Mouse (Mus musculus) v-Abl transformed pro-B cells (cell line): Measurements from ENCODE around the gene Bcas1.

ENCODE experiments used
- in situ Hi-C, 2 experiments: fragments of 400-800 bp; cut with MboI; formaldehyde crosslinking; loops; one replicate each; pipeline ENCODE4 v1.15.1; 2025; ENCODE audit not compliant: unreplicated experiment in 2 of 2

Gene Bcas1

DNA sequence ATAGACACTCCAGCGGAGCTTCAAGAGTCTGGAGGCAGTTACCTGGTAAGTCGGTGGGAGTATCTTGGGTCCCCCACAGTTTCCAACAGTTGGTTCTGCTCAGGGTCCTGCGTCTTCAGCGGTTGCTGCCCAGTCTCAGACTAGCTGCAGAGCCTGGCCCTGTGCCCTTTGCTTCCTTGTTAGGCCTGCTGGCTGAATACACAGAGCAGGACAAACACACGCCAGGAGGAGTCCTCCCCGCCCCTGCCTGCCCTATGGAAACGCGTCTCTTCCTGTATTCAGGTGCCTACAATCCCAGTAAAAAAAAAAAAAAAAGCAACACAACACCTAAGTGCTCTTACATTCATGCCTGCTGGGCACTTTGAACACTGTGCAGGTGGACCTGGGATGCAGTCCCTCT is at the start of gene Bcas1:
Bcas1 (minus strand) TSS at position 142 of the 400 bp plus-strand sequence.
- in situ Hi-C loops, result loop anchor here in 1 of 2 experiments (25.0 kb wide), 1 partner anchor 435 kb away; no protein-coding TSS in a partner anchor

- in situ Hi-C loops, result no loop called here
These were observed 49.0 kb upstream of the Bcas1 start for GRCm38 (mm10) chr2:170476643-170477042.

- in situ Hi-C loops, result no loop called here
These were observed 48.6 kb upstream of the Bcas1 start for GRCm38 (mm10) chr2:170476215-170476614.

GRCm38 (mm10) chr2:170475164-170475563 is 47.5 kb upstream of the Bcas1 start:
- in situ Hi-C loops, result no loop called here

DNA sequence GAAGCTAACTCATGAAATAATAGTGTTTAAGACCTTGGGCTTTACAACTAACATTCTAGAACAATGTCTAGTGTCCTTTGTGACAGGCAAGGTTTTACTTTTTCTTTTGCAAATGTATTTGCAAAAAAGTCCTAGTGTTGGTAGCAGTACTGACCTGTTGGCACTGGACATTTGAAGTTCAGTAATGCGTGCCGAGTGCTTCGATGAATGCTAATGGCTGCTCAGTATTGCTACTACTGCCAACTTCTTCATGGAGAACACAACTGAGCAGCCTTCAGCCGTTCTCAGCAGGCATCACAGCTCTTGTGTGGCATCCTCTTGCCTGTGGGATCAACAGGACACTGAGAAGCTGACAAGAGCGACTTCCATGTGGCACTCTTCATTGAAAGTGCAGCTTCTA is 46.5 kb upstream of the Bcas1 start:
- in situ Hi-C loops, result no loop called here

DNA sequence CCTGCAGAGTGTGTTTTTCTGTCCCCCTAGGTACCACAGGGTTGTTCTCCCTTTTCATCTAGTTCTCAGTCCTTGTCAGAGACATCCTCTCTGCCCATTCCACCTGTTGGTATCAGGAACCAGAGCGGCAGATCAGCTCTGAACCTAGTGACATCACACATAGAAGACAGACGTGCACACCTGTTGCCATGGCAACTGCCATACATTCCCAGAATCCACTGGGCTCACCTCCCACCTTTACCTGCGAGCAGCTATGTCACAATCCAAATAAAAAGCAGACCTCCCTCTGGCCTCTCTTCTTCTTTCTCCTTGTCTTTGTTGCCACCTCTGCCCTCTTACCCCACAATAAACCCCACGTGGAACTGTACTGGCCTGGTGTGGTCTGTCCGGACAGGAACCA is 42.9 kb upstream of the Bcas1 start:
- in situ Hi-C loops, result no loop called here

DNA sequence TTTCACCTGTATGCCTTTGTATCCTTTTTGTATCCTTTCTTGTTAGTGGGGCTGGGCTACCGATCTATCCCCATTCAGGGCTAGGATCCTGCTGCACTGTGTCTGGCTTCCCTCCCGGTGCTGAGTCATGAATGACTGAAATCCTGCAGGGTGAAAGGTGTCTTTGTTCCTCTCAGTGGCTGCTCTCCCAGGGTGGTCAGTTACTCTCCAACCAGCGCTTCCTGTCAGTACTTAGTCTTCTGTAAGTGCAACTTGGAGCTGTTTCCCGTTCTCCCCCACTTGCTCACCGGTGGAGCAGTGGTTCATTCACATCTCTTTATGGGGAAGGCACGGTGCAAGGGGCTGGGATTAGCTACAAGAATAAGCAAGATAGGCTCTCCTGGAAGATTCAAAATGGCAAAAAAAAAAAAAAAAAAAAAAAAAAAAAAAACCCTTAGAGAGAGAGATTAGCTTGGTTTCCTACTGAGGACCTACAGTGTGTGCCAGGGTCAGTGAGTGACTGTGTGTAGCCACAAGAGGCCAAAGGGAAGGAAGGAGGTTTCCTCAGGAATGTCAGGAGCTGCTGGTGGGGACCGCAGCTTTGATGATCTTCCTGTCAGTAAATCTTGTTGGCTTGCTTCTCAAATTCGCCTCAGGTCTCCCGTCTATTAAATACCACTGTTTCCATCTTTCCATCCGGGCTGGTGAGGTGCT is 42.1 kb upstream of the Bcas1 start:
- in situ Hi-C loops, result no loop called here

DNA sequence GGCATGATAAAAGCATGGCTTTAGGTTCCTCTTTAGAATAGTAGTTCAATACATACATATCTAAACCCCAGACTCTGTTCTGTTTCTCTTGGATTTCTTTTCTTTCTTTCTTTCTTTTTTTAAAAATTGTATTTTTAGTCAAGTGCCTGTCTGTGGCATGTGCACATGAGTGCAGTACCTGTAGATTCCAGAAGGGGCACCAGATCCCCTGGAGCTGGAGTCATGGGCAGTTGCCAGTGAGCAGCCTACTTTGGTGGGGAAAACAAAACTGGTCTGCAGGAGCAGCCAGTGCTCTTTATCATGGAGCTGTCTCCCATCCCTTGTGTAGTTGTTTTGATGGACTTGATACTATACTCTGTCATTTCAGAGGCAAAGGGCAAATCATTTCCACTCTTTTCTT is 40.4 kb upstream of the Bcas1 start:
- in situ Hi-C loops, result no loop called here

DNA sequence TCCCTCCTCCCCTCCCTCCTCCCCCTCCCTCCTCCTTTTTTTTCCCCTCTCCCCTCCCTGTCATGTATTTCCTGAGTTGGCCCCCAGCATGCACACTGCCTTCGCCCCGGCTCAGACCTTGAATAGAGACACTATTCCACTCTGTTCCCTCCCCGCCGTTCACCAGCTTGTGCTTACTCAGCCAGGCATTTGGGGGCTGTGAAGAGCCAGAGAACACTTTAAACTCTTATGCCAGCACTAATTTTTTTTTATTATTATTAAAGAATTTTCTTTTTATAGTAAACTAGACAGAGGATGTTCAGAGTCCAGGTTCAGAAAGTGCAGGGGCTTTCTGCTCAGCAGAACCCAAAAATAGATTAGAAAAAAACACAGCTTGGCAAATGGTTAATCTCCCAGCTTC is 37.2 kb upstream of the Bcas1 start:
- in situ Hi-C loops, result no loop called here

DNA sequence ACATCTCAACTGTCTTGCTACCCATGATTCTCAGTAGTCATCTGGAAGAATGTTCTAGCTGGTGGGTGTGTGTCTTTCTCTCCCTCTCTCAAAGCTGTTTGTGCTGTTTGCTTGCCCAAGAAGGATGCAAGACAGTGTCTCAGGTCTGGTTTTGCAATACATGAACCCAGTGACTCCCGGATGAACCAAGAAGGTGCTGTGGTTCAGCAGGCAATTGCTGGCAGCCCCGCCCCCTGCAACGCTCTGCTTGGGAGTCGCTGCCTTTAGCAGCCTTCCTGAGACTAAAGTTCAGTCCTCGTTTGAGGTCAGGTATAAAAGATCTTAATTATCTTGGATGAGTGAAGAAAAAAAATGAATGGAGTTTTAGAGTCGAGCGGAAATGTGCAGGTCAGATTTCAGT is 34.0 kb upstream of the Bcas1 start:
- in situ Hi-C loops, result no loop called here

DNA sequence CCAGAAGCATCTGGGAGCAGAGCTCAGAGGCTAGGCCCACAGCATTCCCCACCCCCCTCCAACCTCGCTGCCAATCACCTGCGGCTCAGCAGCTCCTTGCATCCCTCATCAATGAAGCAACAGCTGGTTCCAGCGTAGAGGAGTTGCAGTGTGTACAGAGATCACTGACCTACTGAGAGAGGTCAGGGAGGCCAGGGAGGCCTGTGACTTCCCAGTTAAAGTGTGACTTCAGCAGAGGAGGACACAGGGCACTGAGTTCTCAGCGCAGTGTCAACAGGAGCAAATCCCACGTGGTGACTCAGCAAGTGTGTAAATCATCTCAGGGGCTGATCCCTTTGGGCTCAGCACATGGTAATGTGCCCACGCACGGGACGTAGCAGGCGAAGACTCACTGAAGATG is 32.2 kb upstream of the Bcas1 start:
- in situ Hi-C loops, result no loop called here

DNA sequence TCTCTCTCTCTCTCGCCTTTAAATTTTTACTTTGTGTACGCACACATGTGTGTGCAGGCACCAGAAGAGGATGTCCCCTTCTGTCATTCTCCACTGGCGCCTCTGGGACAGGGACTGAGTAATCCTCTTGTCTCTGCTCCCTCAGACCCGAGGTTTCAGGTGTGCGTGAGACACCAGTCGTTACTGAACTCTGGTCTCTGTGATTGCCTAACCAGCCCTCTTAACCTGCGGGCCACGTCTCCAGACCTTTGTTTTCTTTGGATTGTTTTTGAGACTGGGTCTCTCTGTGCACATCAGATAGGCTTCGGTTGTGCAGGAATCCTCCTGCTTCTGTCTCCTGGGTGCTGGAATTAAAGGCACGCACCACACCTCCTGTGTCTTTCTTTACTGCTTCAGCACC is 31.5 kb upstream of the Bcas1 start:
- in situ Hi-C loops, result no loop called here

- in situ Hi-C loops, result loop anchor here (5.0 kb wide), 2 partner anchors 53 to 418 kb away; no protein-coding TSS in a partner anchor
These were observed 26.2 kb upstream of the Bcas1 start for GRCm38 (mm10) chr2:170453809-170454208.

GRCm38 (mm10) chr2:170450933-170451332 is 23.3 kb upstream of the Bcas1 start:
- in situ Hi-C loops, result loop anchor here (5.0 kb wide), 2 partner anchors 56 to 421 kb away; no protein-coding TSS in a partner anchor

- in situ Hi-C loops, result loop anchor here in 1 of 2 experiments (25.0 kb wide), 1 partner anchor 415 kb away; no protein-coding TSS in a partner anchor
These were observed 20.0 kb upstream of the Bcas1 start for GRCm38 (mm10) chr2:170447651-170448050.

- in situ Hi-C loops, result loop anchor here in 1 of 2 experiments (25.0 kb wide), 1 partner anchor 415 kb away; no protein-coding TSS in a partner anchor
These were observed 19.3 kb upstream of the Bcas1 start for GRCm38 (mm10) chr2:170446843-170447383.

- in situ Hi-C loops, result loop anchor here in 1 of 2 experiments (25.0 kb wide), 1 partner anchor 416 kb away; no protein-coding TSS in a partner anchor
These were observed 18.2 kb upstream of the Bcas1 start for GRCm38 (mm10) chr2:170445861-170446260.

DNA sequence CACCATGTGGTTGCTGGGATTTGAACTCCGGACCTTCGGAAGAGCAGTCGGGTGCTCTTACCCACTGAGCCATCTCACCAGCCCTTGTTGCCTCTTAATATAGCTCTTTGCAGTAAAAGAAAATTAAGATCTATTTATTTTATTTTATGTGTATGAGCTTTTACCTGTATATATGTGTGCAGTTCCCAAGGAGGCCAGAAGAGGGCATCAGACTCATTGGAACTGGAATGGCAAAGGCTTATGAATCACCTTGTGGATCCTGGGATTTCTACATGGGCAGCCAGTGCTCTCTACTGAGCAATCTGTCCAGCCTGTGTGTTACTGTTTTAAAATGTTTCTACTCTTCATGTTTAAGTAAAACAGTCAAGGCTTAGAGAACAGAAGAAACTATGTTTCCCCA is 14.9 kb upstream of the Bcas1 start:
- in situ Hi-C loops, result loop anchor here in 1 of 2 experiments (25.0 kb wide), 1 partner anchor 420 kb away; no protein-coding TSS in a partner anchor

DNA sequence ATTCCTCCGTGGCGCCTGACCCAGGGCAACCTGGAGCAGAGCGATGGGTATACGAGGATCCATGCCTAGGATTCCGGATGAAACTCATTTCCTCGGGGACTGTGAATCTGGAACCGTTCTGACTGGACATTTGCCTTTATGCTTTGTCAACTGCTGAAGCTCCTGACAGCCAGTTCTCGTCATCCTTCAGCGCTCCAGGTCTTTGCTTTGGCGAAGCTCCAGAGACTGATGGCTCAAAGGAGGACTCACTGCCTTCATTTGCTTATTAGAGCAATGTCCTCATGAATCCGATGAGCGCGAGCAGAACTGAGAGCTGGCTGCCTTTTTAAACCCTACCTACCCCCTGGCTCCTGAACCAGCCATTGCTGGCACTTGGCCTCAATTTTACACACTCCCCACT is 11.1 kb upstream of the Bcas1 start:
- in situ Hi-C loops, result loop anchor here in 1 of 2 experiments (25.0 kb wide), 1 partner anchor 424 kb away; no protein-coding TSS in a partner anchor

GRCm38 (mm10) chr2:170436204-170436603 is 8.6 kb upstream of the Bcas1 start:
- in situ Hi-C loops, result loop anchor here in 1 of 2 experiments (25.0 kb wide), 1 partner anchor 426 kb away; no protein-coding TSS in a partner anchor

- in situ Hi-C loops, result loop anchor here in 1 of 2 experiments (25.0 kb wide), 1 partner anchor 430 kb away; no protein-coding TSS in a partner anchor
These were observed 4.5 kb upstream of the Bcas1 start for GRCm38 (mm10) chr2:170432152-170432551.

GRCm38 (mm10) chr2:170428966-170429365 is 1.3 kb upstream of the Bcas1 start:
- in situ Hi-C loops, result loop anchor here in 1 of 2 experiments (25.0 kb wide), 1 partner anchor 433 kb away; no protein-coding TSS in a partner anchor
